Mouse (Mus musculus) ES-Bruce4 (cell line): ENCODE measurements around the gene Mettl11b.

Experiments used
- CTCF ChIP-seq: IDR thresholded peaks from one replicate; pipeline ENCODE4 v1.8.1; 2011; ENCODE audit warnings: low read depth, low read length
- EP300 ChIP-seq: IDR thresholded peaks from 2 replicates; pipeline ENCODE4 v1.6.1; 2011; ENCODE audit warnings: low read depth, low read length; ENCODE audit not compliant: insufficient read depth

GRCm38 (mm10) chr1:163736441-163737238 lies 11.6 kb upstream of the Mettl11b start:
- TF ChIP-seq CTCF (no peak), EP300 (no peak)
